Mouse (Mus musculus) gastrocnemius, adult 2 months (tissue): ENCODE measurements around the gene Ptpn13. TPM values are rescaled to one million over a fixed set of nuclear protein-coding genes. Genes with fewer than 3 reads are reported as not detected.
A peak's percentile ranks its signal among the peaks of the same experiment; 100 is the strongest.

Experiments used
- DNase-seq: peaks from one replicate; pipeline ENCODE4 v3.0.0; 2022
- H3K27ac ChIP-seq: fragments of 200-600 bp; 2 replicates; pipeline ENCODE4 v1.8.1; 2022; ENCODE audit warnings: mild to moderate bottlenecking
- H3K4me3 ChIP-seq: fragments of 200-600 bp; 2 replicates; pipeline ENCODE4 v1.8.1; 2022; ENCODE audit warnings: mild to moderate bottlenecking, moderate library complexity
- CTCF ChIP-seq: fragments of 200-600 bp; IDR thresholded peaks from 2 replicates; pipeline ENCODE4 v1.8.1; 2022; ENCODE audit warnings: antibody characterized with exemption, mild to moderate bottlenecking, moderate library complexity
- intact Hi-C: fragments of 180-260 bp; cut with DNase I; formaldehyde crosslinking; loops from one replicate; pipeline ENCODE4 v1.15.1; 2025
- long read RNA-seq, 2 experiments: library from polyadenylated mRNA; stranded (forward); transcript quantifications; one replicate each; pipeline ENCODE4 v2.0.0; 2021
- total RNA-seq, 2 experiments: library from RNA; stranded (reverse); gene quantifications; 2 replicates each; pipeline ENCODE4 v1.2.3; 2021

Gene Ptpn13
- total RNA-seq: 1 to 10 TPM; 1.9 to 2.9 TPM
- long read RNA-seq, experiment 1, partial matches to known transcripts: 0 of 1 reads
- long read RNA-seq, experiment 1, other reads (novel, unspliced or antisense): 1 of 1 reads
- long read RNA-seq, experiment 2: 0 reads

DNA sequence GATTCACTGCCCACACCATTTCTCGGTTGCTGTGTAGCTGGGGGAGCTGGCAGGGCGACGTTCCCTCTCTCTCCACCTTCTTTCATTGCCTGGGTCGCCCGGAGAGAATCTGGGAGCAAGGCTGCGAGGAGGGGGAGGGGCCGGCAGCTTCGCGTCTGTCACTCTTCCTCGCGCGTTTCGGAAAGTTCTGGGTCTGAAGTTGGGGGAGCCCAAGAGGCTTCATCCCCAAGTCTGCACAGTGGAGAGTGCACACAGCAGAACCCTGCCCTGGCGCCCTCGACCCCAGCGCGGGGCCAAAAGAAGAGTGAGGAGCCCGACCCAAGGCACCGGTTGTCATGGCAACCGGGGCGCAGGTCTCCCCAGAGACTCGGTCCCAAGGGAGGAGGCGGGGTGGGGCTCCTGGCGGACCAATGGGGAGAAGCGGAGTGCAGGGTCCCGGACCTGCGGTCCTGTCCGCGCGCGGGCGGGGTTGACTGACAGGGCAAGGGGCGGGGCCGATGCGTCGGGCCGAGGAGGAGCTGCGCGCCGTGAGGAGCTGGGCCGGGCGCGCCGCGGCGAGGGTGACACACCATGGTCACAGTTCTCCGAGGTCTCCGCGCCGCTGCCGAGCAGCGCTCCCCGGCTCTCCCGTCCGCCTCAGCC lies at the start of gene Ptpn13:
Ptpn13 (plus strand) TSS at position 515 of the 642 bp plus-strand sequence.
- intact Hi-C loops: loop anchor here (5.0 kb wide), 1 partner anchor 32 kb away; no protein-coding TSS in a partner anchor
- DNase-seq: peak; percentile 96
- no peak for TF ChIP-seq CTCF
- H3K27ac ChIP-seq: peak within 1 kb of the TSS; percentile 76
- peak within 1 kb of the TSS; percentile 80 for H3K4me3 ChIP-seq

DNA sequence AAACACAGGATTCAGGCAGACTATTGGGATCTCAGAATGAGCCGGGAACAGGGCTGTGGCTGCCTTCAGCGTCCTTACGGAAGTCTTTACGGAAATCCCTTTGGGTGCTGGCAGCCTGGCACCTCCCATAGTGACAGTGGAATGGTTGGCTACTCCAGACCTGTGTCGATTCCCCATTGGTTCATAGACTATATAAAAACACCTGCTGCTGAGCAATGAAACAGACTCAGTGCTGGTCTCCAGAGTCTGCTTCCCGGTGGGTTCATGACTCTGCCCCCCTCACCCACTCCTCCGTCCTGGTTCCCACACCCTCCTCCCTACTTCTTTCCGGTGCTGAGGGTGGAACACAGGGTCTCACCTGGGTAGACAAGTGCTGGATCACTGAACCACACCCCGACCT lies 49.8 kb upstream of the Ptpn13 start:
- intact Hi-C loops: no loop called here
- TF ChIP-seq CTCF: no peak
- DNase-seq: no peak
- Histone ChIP-seq H3K27ac (no peak overlapping the region), H3K4me3 (no peak overlapping the region)

DNA sequence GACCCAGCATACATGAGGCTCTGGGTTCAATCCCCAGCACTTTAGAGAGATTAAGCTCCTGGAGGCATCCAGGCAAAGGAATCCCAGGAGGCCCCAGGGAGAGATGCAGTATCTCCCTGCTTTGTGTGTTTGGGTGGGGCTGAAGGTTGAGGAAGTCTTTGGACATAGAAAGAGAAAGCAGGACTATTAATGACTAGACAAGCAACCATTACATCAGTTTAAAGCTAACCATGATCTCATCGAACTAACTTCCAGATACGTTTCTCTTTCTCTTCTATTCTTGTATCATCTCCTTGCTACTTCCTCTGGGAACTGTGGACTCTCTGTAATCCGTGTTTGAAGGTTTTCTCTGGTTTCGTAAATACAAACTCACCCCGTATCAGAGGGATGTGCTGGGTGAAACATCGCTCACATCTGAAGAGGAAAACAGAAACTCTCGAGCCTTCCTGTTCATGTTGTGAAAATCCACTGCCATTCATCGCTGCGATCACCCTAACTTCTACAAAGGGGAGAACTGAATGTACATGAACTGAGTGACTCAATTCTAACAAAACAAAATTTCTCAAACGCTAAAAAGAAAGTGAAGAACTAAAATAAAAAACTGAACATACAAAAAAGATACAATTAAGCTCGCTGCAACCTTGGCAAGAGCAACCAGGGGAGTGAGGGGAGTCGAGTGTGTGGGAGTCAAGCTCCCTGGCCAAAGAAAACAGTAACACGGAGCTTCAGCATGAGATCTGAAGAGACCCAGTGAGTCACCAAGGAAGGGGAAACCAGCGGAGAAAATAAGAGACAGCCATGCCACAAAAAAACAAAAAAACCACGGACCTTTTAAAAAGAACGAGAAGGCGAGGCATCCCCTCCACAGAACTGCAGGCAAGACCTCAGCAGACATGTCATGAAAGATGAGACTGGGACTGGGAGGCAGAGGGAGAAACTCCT lies 48.4 kb upstream of the Ptpn13 start:
- H3K4me3 ChIP-seq: peak overlapping the region; percentile 59
- H3K27ac ChIP-seq: peak overlapping the region; percentile 77
- no peak for DNase-seq
- intact Hi-C loops: no loop called here
- TF ChIP-seq CTCF: no peak

DNA sequence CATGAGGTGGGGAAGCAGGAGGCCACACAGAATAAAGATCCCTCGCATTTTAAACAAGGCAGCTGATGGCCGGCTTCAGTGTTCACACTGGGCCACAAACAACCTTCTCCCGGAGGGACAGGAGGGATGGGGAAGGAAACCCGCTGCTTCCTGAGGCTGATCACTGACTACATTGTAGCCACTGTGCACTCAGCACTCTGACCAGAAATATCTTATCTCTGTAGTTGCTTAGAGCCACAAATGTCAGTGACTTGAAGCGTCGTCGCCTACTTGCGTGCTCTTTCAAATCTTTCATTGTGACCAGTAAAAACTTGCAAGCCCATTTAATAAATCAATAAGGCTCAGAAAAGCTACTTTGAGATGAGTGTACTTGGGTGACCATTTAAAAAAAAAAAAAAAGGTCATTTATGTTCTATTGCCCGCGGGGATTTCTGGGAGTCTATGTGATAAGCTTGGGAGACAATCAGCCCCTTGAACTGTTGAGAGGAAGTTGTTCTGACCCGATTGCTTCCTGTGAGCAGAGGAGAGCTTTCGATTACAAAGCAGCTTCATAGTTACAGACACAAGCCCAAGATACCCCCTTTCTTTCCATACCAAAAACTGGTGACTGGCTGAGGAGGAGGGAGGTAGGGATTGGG lies 47.4 kb upstream of the Ptpn13 start:
- H3K27ac ChIP-seq: peak overlapping the region; percentile 77
- intact Hi-C loops: no loop called here
- TF ChIP-seq CTCF: no peak
- peak overlapping the region; percentile 59 for H3K4me3 ChIP-seq
- DNase-seq: no peak

DNA sequence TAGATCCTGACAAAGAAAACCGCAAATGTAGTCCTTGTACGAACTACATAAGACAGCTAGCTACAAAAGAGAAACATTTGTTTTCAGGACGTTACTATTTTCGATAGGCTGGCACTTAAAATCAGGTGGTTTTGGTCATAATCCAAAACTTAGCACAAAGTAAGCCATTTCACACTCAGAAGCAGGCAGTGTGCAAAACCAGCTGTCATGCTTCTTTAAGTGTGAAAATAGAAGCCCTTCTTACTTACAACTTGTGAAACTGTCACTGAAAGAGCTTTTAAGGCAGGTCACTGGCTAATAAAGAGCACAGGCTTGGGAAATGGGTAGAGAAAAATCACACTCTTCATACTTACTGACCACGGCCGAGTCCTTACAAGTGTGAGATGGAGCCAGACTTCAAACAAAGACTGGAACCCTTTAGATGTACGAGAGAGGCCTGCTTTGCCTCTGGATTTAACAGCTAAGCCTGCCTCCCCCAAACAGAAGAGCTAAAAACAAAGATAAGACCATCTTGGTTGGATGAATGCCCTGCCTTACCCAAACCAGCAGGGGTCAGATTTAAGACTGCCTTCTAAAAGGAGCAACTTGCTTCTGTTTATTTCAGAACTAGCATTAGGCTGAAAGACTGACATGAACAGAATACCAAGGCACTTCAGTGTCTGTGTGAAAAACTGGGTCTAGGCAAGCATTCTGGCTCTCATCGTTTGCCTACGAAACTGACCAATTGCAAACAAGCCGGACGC lies 44.0 kb upstream of the Ptpn13 start:
- DNase-seq: no peak
- Histone ChIP-seq H3K4me3 (no peak overlapping the region), H3K27ac (no peak overlapping the region)
- intact Hi-C loops: no loop called here
- TF ChIP-seq CTCF: no peak

DNA sequence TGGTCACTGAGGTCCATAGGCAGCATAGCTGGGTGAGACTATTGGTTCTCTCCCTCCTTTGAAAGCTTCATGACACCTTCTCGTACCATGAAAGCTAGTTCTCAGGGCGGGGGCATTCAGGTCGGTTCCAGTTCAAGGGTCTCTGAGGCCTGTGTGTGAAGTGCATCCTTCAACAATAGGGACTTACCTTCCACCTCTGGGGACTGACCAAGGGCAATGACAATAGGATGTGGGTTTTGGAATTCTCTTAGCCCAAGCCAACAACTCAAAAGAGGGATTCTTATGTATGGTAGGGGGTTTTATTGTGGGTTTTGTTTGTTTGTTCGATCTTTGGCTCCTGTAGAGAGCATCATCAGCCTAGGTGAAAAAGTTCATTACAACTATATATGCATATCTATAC lies 42.0 kb upstream of the Ptpn13 start:
- intact Hi-C loops: no loop called here

DNA sequence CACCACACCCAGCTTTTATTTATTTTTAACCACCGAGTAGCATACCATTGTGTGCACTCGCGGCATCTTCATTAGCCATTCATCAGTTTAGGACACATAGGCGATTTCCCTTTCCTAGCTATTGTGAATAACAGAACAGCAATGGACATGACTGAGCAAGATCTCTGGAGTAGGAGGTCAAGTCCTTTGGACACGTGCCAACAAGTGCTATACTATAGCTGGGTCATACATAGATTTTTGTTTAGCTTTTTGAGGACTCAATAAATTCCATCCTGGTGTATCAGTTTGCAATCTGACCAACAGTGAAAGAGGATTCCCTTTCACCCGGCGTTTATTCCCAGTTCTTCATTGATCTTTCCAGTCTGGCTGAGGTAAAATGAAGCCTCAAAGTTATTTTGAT lies 41.0 kb upstream of the Ptpn13 start:
- Histone ChIP-seq H3K4me3 (no peak overlapping the region), H3K27ac (no peak overlapping the region)
- intact Hi-C loops: no loop called here
- TF ChIP-seq CTCF: no peak
- no peak for DNase-seq

More for the DNA sequence above, 42.0 kb upstream of the Ptpn13 start:
- no peak for DNase-seq
- TF ChIP-seq CTCF: no peak
- no peak overlapping the region for H3K4me3 ChIP-seq
- no peak overlapping the region for H3K27ac ChIP-seq

DNA sequence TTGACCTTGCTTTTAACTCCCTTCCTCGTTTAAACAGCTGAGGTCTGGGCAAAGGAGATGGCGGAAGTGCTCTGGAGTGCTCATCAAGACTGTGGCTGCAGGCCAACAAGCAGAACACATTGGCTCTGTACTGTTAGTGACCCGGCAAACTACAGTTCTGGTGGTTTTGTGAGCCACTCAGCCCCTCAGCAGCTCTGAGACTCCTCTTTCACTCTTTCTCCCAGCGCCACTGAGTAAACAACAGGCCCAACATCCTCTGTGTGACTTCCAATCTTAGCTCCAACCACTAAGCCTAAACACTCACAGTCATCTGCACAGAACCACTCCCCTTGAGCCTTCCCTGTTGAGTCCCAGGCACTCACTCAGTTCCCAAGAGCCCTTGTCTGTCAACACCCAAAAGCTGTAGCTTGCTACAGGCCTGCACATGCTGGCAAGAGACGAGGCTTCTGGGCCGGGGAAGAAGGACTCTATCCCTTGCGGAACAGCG lies 37.4 kb upstream of the Ptpn13 start:
- peak overlapping the region; percentile 61 for H3K27ac ChIP-seq
- intact Hi-C loops: no loop called here
- peak; percentile 71 for DNase-seq
- no peak overlapping the region for H3K4me3 ChIP-seq
- no peak for TF ChIP-seq CTCF

DNA sequence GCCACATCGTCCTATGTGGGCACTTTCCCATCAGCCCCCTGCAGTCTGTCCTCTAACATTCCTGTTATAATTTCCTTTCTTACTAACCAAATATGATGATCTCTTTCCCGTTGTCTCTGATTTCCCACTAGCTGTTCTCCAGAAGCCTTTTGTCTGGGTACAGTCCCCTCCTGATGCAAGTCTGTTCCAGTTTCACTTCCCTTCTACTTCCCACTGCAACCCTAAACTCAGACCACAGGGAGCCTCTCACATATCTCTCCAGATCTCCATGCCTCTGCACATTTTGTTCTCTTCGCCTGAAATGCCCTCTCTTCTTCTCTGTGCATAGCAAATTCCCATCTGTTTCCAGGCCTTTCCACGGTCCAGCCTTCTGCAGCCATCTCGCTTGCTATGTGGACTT lies 35.6 kb upstream of the Ptpn13 start:
- no peak for TF ChIP-seq CTCF
- intact Hi-C loops: no loop called here
- Histone ChIP-seq H3K27ac (no peak overlapping the region; the same call in 1 of the 2 replicates), H3K4me3 (no peak overlapping the region)
- DNase-seq: no peak

DNA sequence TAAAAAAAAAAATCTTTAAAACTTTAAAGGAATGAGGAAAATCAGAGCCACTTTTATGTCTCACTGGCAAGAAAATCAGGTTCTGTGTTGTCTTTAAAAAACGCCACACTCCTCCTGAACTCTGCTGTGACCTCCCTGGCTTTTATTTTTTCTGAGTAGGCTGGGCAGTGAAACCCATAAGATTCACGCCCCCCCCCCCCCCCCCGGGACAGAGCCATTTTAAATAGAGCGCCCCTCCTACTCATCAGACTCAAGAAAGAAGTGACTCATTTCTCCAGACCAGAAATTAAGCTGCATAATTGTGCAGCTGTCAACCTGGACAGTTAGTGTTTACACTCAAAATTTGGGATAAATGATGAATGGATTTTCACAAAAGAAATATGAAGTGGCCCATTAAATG lies 31.8 kb upstream of the Ptpn13 start:
- no peak for TF ChIP-seq CTCF
- no peak for DNase-seq
- Histone ChIP-seq H3K4me3 (peak overlapping the region; percentile 1; the same call in 1 of the 2 replicates), H3K27ac (peak overlapping the region; percentile 66)
- intact Hi-C loops: loop anchor here (5.0 kb wide), 1 partner anchor 34 kb away; the partner anchor contains the start of gene Ptpn13

DNA sequence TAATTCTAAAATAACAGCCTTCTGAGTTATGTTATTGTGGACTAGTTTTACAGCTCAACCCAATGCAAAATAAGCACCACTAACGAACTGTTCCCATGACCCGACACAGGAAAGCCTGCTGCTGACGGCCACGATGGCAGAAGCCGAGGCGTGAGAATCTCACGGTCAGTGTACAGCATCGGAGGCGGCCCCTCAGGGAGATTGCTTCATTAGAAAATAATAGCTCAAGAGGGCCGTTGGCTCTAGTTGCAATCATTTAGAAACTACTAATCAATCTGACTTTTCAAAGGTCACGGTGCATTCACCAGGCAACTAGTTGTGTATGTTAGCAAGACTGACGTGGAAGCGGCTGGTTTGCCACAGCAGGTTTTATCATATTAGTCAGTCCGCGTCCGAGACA lies 31.2 kb upstream of the Ptpn13 start:
- no peak for TF ChIP-seq CTCF
- intact Hi-C loops: loop anchor here (5.0 kb wide), 1 partner anchor 34 kb away; the partner anchor contains the start of gene Ptpn13
- DNase-seq: no peak
- Histone ChIP-seq H3K27ac (peak overlapping the region; percentile 66), H3K4me3 (peak overlapping the region; percentile 1; the same call in 1 of the 2 replicates)

DNA sequence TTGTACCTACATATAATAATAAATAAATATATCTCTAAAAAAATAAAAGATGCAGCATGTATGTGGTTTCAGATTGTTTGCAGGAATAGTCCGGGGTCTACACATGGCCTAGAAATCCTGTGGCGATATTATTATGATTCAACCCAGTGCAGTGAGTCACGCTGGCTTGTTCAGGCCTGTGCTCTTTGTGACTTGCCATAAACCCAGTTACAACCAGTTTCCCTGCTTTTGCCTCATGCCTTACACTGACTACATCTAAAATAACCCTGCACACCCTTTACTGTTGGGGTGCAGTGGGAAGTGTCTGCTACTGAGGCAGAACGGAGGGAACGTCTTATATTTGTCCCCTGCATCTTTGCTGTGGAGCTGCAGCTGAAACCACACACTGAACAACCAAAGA lies 29.3 kb upstream of the Ptpn13 start:
- intact Hi-C loops: no loop called here
- no peak overlapping the region for H3K4me3 ChIP-seq

More for the DNA sequence above, 29.3 kb upstream of the Ptpn13 start:
- no peak for TF ChIP-seq CTCF
- no peak overlapping the region for H3K27ac ChIP-seq
- no peak for DNase-seq
